Mouse (Mus musculus): ENCODE results near the gene Lhfp. TPM values are rescaled to one million over a fixed set of nuclear protein-coding genes. Genes with fewer than 3 reads are reported as not detected.

Lhfp gene
- polyA plus RNA-seq, 1 experiment from 2014 or later, result 39.9 TPM

- H3K4me2 ChIP-seq (ENCODE audit: low read length), result no peak overlapping the region
- no peaks in the 10 kb centered on the region for H3K27me3 ChIP-seq (replicated peaks; ENCODE audit: control insufficient read depth, insufficient read depth, low read length)
- WGBS, result 64% methylated on average over 2 of the region's 2 CpGs
- H3K36me3 ChIP-seq (ENCODE audit: control insufficient read depth, insufficient read depth, low read length), result no peaks in the 10 kb centered on the region
- H3K4me3 ChIP-seq (ENCODE audit: low read depth, low read length), result no peak overlapping the region
- no peak overlapping the region for H3K9ac ChIP-seq (ENCODE audit: low read length)
- H3K9me3 ChIP-seq (ENCODE audit: control insufficient read depth, low read length), result no peaks in the 10 kb centered on the region
- ATAC-seq (replicated peaks; ENCODE audit: low FRiP score, low TSS enrichment, low read depth), result no peak
- no peak for DNase-seq (ENCODE audit: low spot score)
- no peaks in the 10 kb centered on the region for H3K4me1 ChIP-seq (replicated peaks; ENCODE audit: control insufficient read depth, insufficient read depth, low read length)
- no peak overlapping the region for H3K27ac ChIP-seq (ENCODE audit: low read depth)
Measured at GRCm38 (mm10) chr3:53145526-53145925, 104.2 kb downstream of the Lhfp start.

DNA sequence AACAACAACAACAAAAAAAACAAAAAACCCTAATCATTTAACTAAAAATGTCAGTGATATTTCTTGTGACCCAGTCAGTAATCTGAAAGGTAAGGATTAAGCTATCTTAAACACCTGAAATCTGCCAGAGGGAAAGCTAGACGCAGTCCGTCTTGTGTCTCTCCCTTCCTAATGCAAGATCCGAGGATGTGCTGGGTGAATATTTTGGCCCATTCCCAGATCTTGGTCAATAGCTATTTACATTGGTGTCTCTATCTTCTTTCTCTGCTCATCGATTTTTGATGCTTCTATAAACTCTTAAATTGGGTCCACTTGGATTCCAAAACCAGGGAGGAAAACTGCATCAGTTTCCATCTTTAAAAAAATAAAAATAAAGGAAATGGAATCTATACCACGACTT, 104.6 kb downstream of the Lhfp start:
- ATAC-seq (replicated peaks; ENCODE audit: low FRiP score, low TSS enrichment, low read depth) (no peak), DNase-seq (ENCODE audit: low spot score) (no peak)
- Histone ChIP-seq H3K27me3 (replicated peaks; ENCODE audit: control insufficient read depth, insufficient read depth, low read length) (no peaks in the 10 kb centered on the region), H3K9ac (ENCODE audit: low read length) (no peak overlapping the region), H3K4me2 (ENCODE audit: low read length) (no peak overlapping the region), H3K4me3 (ENCODE audit: low read depth, low read length) (no peak overlapping the region), H3K27ac (ENCODE audit: low read depth) (no peak overlapping the region), H3K4me1 (replicated peaks; ENCODE audit: control insufficient read depth, insufficient read depth, low read length) (no peaks in the 10 kb centered on the region), H3K36me3 (ENCODE audit: control insufficient read depth, insufficient read depth, low read length) (no peaks in the 10 kb centered on the region), H3K9me3 (ENCODE audit: control insufficient read depth, low read length) (no peaks in the 10 kb centered on the region)
- 86% methylated on average over 5 of the region's 5 CpGs for WGBS

- no peaks in the 10 kb centered on the region for H3K36me3 ChIP-seq (ENCODE audit: control insufficient read depth, insufficient read depth, low read length)
- no peak for DNase-seq (ENCODE audit: low spot score)
- no peak overlapping the region for H3K9ac ChIP-seq (ENCODE audit: low read length)
- no peaks in the 10 kb centered on the region for H3K27me3 ChIP-seq (replicated peaks; ENCODE audit: control insufficient read depth, insufficient read depth, low read length)
- no peak overlapping the region for H3K4me3 ChIP-seq (ENCODE audit: low read depth, low read length)
- no peaks in the 10 kb centered on the region for H3K4me1 ChIP-seq (replicated peaks; ENCODE audit: control insufficient read depth, insufficient read depth, low read length)
- no peak overlapping the region for H3K4me2 ChIP-seq (ENCODE audit: low read length)
- ATAC-seq (replicated peaks; ENCODE audit: low FRiP score, low TSS enrichment, low read depth), result no peak
- H3K27ac ChIP-seq (ENCODE audit: low read depth), result no peak overlapping the region
- 87% methylated on average over 5 of the region's 5 CpGs for WGBS
- H3K9me3 ChIP-seq (ENCODE audit: control insufficient read depth, low read length), result no peaks in the 10 kb centered on the region
Measured at GRCm38 (mm10) chr3:53147001-53147400, 105.7 kb downstream of the Lhfp start.

GRCm38 (mm10) chr3:53148751-53149150, 107.4 kb downstream of the Lhfp start:
- ATAC-seq (replicated peaks; ENCODE audit: low FRiP score, low TSS enrichment, low read depth), result no peak
- WGBS, result 88% methylated on average over 3 of the region's 3 CpGs

DNA sequence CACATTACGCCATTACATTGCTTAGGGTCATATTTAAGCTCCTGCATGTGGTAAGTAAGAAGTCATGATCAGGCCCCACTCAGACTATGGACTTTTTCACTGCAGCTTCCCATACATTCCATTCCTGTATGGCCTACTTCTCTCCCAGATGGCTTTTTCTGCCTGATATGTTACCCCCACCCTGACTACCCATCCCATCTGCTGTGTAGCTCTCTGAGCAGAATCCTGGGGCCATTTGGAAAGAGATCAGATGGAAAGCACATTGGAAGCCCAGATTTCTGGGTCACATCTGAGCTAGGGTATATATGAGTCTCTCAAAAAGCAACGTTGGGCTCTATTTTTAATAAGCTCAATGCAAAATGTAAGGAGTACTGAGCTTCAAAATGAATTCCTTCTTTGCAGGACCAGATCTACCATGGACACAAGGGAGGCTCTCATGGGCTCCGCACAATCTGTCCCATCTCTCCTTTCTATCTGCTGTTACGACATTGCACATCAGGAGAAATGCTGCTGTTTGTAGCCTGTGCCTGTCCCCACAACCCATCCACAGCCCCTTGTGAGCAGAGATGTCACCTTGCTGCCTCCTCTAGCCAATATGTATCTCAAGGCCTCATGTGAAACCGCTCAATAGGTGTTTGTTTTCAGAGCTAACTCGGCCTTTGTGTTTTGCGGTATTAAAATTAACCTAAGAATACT, 108.4 kb downstream of the Lhfp start:
- ATAC-seq (replicated peaks; ENCODE audit: low FRiP score, low TSS enrichment, low read depth), result no peak
- 94% methylated on average over 7 of the region's 7 CpGs for WGBS
- Histone ChIP-seq H3K9me3 (ENCODE audit: control insufficient read depth, low read length) (no peaks in the 10 kb centered on the region), H3K36me3 (ENCODE audit: control insufficient read depth, insufficient read depth, low read length) (no peaks in the 10 kb centered on the region), H3K9ac (ENCODE audit: low read length) (no peak overlapping the region), H3K4me2 (ENCODE audit: low read length) (no peak overlapping the region), H3K4me3 (ENCODE audit: low read depth, low read length) (no peak overlapping the region), H3K27ac (ENCODE audit: low read depth) (no peak overlapping the region), H3K4me1 (replicated peaks; ENCODE audit: control insufficient read depth, insufficient read depth, low read length) (no peaks in the 10 kb centered on the region), H3K27me3 (replicated peaks; ENCODE audit: control insufficient read depth, insufficient read depth, low read length) (no peaks in the 10 kb centered on the region)
- DNase-seq (ENCODE audit: low spot score), result no peak

More at GRCm38 (mm10) chr3:53148751-53149150, 107.4 kb downstream of the Lhfp start:
- no peak for DNase-seq (ENCODE audit: low spot score)
- H3K27me3 ChIP-seq (replicated peaks; ENCODE audit: control insufficient read depth, insufficient read depth, low read length), result no peaks in the 10 kb centered on the region
- no peak overlapping the region for H3K4me2 ChIP-seq (ENCODE audit: low read length)
- no peaks in the 10 kb centered on the region for H3K9me3 ChIP-seq (ENCODE audit: control insufficient read depth, low read length)
- no peak overlapping the region for H3K9ac ChIP-seq (ENCODE audit: low read length)
- H3K4me3 ChIP-seq (ENCODE audit: low read depth, low read length), result no peak overlapping the region
- no peaks in the 10 kb centered on the region for H3K36me3 ChIP-seq (ENCODE audit: control insufficient read depth, insufficient read depth, low read length)
- no peak overlapping the region for H3K27ac ChIP-seq (ENCODE audit: low read depth)
- H3K4me1 ChIP-seq (replicated peaks; ENCODE audit: control insufficient read depth, insufficient read depth, low read length), result no peaks in the 10 kb centered on the region

- DNase-seq (ENCODE audit: low spot score) (no peak), ATAC-seq (replicated peaks; ENCODE audit: low FRiP score, low TSS enrichment, low read depth) (no peak)
- Histone ChIP-seq H3K27me3 (replicated peaks; ENCODE audit: control insufficient read depth, insufficient read depth, low read length) (no peaks in the 10 kb centered on the region), H3K9me3 (ENCODE audit: control insufficient read depth, low read length) (no peaks in the 10 kb centered on the region), H3K9ac (ENCODE audit: low read length) (no peak overlapping the region), H3K36me3 (ENCODE audit: control insufficient read depth, insufficient read depth, low read length) (no peaks in the 10 kb centered on the region), H3K27ac (ENCODE audit: low read depth) (no peak overlapping the region), H3K4me2 (ENCODE audit: low read length) (no peak overlapping the region), H3K4me1 (replicated peaks; ENCODE audit: control insufficient read depth, insufficient read depth, low read length) (no peaks in the 10 kb centered on the region), H3K4me3 (ENCODE audit: low read depth, low read length) (no peak overlapping the region)
- 51% methylated on average over 1 of the region's 1 CpGs for WGBS
Measured at GRCm38 (mm10) chr3:53151081-53151480, 109.8 kb downstream of the Lhfp start.

- no peak overlapping the region for H3K9ac ChIP-seq (ENCODE audit: low read length)
- no peak for ATAC-seq (replicated peaks; ENCODE audit: low FRiP score, low TSS enrichment, low read depth)
Measured at GRCm38 (mm10) chr3:53151607-53152006, 110.3 kb downstream of the Lhfp start.

DNA sequence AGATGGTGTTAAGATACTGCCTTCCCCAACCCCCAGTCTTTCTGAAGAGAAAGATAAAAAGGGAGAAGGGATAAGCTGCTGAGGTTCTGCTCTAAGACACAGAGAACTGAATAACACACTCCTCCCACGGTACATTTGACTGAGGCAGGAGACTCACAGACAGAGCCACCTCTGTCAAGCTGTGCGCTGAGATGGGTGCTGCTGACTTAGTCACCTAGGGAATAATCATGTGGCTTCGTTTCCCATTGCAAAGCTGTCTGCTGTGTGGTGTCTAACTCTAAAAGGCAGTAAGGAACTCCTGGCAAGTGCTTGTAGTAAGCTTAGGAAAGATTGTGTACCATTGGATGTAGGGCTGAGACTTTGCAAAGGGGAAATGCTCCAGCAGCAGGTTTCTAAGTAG, 120.6 kb downstream of the Lhfp start:
- H3K4me3 ChIP-seq (ENCODE audit: low read depth, low read length), result no peak overlapping the region
- H3K36me3 ChIP-seq (ENCODE audit: control insufficient read depth, insufficient read depth, low read length), result no peaks in the 10 kb centered on the region
- DNase-seq (ENCODE audit: low spot score), result no peak
- no peaks in the 10 kb centered on the region for H3K9me3 ChIP-seq (ENCODE audit: control insufficient read depth, low read length)
- H3K27me3 ChIP-seq (replicated peaks; ENCODE audit: control insufficient read depth, insufficient read depth, low read length), result no peaks in the 10 kb centered on the region
- no peak for ATAC-seq (replicated peaks; ENCODE audit: low FRiP score, low TSS enrichment, low read depth)
- H3K4me1 ChIP-seq (replicated peaks; ENCODE audit: control insufficient read depth, insufficient read depth, low read length), result 0 out of 2 replicates have a peak, but pooled peaks cover 2% of the 10 kb centered on the region
- H3K27ac ChIP-seq (ENCODE audit: low read depth), result no peak overlapping the region
- no peak overlapping the region for H3K9ac ChIP-seq (ENCODE audit: low read length)
- 77% methylated on average over 3 of the region's 3 CpGs for WGBS
- H3K4me2 ChIP-seq (ENCODE audit: low read length), result no peak overlapping the region

More at GRCm38 (mm10) chr3:53151607-53152006, 110.3 kb downstream of the Lhfp start:
- DNase-seq (ENCODE audit: low spot score), result no peak
- H3K36me3 ChIP-seq (ENCODE audit: control insufficient read depth, insufficient read depth, low read length), result no peaks in the 10 kb centered on the region
- no peaks in the 10 kb centered on the region for H3K27me3 ChIP-seq (replicated peaks; ENCODE audit: control insufficient read depth, insufficient read depth, low read length)
- WGBS, result 57% methylated on average over 1 of the region's 1 CpGs
- no peak overlapping the region for H3K4me2 ChIP-seq (ENCODE audit: low read length)
- no peak overlapping the region for H3K4me3 ChIP-seq (ENCODE audit: low read depth, low read length)
- H3K27ac ChIP-seq (ENCODE audit: low read depth), result no peak overlapping the region
- no peaks in the 10 kb centered on the region for H3K4me1 ChIP-seq (replicated peaks; ENCODE audit: control insufficient read depth, insufficient read depth, low read length)
- no peaks in the 10 kb centered on the region for H3K9me3 ChIP-seq (ENCODE audit: control insufficient read depth, low read length)

GRCm38 (mm10) chr3:53165281-53165680, 124.0 kb downstream of the Lhfp start:
- H3K9ac ChIP-seq (ENCODE audit: low read length), result no peak overlapping the region
- no peak for DNase-seq (ENCODE audit: low spot score)
- 0 out of 2 replicates have a peak, but pooled peaks cover 2% of the 10 kb centered on the region for H3K4me1 ChIP-seq (replicated peaks; ENCODE audit: control insufficient read depth, insufficient read depth, low read length)
- H3K36me3 ChIP-seq (ENCODE audit: control insufficient read depth, insufficient read depth, low read length), result no peaks in the 10 kb centered on the region
- H3K4me2 ChIP-seq (ENCODE audit: low read length), result no peak overlapping the region
- no peak for ATAC-seq (replicated peaks; ENCODE audit: low FRiP score, low TSS enrichment, low read depth)
- 79% methylated on average over 10 of the region's 10 CpGs for WGBS
- H3K27me3 ChIP-seq (replicated peaks; ENCODE audit: control insufficient read depth, insufficient read depth, low read length), result no peaks in the 10 kb centered on the region
- H3K4me3 ChIP-seq (ENCODE audit: low read depth, low read length), result no peak overlapping the region
- no peak overlapping the region for H3K27ac ChIP-seq (ENCODE audit: low read depth)
- no peaks in the 10 kb centered on the region for H3K9me3 ChIP-seq (ENCODE audit: control insufficient read depth, low read length)
